Mouse (Mus musculus) layer of hippocampus, postnatal 36 days (tissue): ENCODE results near the gene Flt3. TPM values are rescaled to one million over a fixed set of nuclear protein-coding genes. Genes with fewer than 3 reads are reported as not detected.

Experiments used
- DNase-seq, 2 experiments: peaks; one replicate each; pipeline ENCODE4 v3.0.0; 2022
- total RNA-seq, 2 experiments: library from RNA; stranded (reverse); gene quantifications; 2 replicates each; pipeline ENCODE4 v1.2.3; 2021

Gene Flt3
- total RNA-seq, 2 experiments from 2014 or later, result 8.5 to 9.8 TPM

DNA sequence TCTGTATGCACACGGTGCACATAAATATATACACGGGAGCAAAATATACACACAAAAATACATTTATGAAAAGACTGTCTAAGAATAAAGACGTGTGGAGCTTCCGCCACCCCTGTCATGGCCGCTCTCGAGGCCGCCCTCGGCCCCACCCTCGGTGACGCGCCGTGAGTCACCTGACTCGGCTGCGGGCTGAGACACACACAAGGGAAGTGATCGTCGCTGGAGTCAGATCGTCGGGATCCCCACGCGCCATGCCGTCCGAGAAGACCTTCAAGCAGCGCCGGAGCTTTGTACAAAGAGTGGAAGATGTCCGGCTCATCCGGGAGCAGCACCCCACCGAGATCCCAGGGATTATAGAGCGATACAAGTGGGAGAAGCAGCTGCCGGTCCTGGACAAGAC is 8.4 kb upstream of the Flt3 start:
- no peak for DNase-seq

DNA sequence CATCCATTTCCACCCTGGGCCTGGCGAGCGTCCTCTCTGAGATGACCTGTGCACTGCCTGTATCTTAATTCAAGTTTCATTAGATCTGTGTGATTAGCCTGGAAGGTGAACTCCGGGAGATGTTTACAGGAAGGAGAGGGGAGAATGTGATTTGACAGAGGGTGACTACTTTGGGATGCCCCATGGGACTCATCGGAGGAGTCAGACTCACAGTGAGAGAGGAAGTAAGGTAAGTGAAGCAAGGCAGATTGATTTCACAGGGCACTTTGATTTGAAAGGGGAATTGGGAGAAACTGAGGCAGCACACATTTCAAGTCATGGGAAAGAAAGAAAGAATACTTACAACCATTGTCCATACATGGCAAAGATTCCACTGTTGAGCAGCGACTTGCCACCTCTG is 5.8 kb upstream of the Flt3 start:
- no peak for DNase-seq

DNA sequence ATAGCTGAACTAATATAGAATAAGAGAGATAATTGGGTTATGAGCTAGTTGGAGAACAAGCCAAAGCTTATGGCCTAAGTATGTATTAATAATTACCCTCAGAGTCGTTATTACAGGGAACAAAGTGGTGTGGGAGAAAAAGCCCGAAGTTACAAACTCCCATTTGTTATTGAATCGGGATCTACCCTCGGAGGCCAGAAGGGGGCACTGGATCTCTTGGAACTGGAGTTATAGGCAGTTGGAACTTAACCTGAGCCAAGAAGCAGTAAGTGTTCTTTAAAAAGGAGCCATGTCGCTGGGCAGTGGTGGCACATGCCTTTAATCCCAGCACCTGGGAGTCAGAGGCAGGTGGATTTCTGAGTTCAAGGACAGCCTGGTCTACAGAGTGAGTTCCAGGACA is 2.2 kb upstream of the Flt3 start:
- peak in 1 of 2 experiments; percentile 33 for DNase-seq

DNA sequence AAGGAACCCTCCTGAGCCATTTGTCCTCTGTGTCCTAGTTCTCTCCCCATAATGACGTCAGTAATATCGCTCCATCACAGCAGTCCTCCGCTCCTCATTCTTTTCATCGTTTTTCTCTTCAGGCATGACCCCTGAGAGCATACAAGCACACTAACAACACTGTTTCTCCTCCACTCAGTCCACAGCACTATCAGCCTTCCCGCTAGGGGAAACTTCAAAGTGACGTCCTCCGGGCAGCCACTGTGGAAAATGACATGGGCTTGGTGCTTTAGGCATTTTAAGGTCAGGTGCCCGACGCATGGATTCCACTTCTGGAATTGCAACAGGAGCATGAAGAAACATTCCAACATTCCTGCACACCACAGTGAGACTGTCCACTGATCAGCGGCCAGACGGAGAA is 735 bp upstream of the Flt3 start:
- DNase-seq, result peak in 1 of 2 experiments; percentile 3

DNA sequence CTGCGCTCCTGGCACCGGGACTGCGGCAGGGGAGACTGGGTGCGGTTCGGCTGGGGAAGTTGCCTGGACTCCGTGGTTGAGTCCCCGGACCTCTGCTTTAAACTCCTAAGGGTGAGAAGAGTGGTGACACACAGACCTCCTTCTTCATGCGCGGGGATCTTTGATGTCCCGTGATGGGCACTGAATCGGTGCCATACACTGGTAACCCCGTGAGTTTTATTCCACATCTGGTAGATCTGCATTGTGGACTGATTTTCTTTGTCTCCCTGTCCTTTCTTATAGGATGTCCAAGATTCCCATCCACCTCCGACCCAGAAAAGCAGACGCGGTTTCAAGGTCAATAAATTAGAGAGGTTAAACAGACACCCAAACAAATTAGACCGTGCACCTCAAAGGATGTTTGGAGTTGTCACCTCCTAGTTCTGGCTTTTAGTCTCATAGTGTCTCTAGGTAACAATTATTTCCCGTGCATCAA is 253 bp upstream of the Flt3 start:
- DNase-seq, result no peak

DNA sequence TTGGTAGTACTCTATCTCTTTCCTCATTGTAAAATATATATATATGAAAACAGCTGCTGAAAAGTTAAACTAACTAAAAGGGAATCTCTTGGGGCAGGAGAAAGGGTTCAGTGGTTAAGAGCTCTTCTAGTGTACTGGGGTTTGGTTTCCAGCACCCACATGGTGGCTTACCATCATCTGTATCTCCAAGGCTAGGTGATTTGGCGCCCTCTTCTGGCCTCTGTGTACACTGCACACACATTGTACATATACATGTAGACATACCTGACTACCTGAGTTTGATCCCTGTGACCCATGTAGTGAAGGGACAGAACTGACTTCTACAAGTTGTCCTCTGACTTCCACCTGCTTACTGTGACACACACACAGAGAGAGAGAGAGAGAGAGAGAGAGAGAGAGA is 5.2 kb downstream of the Flt3 start:
- no peak for DNase-seq

DNA sequence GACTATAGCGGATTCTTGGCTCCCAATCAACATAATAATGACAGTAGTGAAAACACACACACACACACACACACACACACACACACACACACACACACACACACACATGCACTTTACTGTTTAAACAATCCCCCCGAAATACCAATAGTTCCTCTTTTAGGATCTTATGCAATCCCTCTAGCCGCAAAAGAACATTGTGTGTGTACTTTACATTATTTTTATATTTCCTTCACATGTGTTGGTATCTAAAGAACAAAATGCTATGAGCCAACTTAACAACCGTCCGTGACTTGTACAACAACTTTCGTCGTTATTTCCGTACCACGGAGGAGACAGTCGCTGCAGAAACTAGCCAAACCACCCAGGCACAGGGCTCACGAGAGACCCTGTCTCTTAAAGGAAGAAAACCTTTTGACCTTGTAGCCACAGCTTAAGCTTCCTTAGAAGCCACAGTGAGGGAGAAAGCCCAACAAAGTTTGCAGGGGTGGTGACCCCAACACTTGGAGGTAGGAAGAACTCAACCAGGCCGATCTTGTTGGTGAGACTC is 7.5 kb downstream of the Flt3 start:
- DNase-seq, result no peak

DNA sequence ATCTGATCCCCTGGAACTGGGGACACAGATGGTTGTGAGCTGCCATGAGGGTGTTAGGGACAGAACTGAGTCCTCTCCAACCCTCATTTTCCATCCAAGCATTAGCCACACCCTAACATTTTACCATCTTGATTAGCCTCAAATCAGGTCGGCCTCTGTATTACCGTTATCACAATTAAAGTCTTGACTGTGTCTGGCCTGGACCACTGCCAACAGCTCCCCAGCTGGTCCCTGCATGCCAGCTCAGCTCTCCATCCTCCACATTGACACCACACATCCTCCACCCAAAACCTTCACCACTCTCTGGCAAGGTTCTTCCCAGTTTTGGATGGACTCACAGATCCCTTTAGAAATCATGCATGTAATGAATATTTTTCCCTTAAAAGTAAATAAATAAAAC is 9.5 kb downstream of the Flt3 start:
- DNase-seq, result no peak

DNA sequence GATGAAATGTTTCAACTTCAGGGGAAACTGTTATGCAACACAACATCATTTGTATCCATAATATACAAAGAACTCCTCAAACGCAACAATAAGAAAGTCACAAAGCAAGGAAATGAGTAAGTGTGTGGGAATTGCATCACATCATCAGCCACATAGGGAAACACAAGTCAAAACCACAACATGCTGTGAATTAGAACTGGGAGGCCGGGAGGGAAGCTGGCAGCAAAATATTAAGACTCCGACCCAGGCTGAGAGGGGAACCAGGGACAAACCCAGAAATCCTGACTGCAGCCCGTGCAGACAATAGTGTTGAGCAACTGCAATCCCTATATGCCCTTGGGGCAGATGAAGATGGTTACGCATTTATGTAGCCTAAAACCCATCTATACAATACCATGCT is 11.2 kb downstream of the Flt3 start:
- no peak for DNase-seq

DNA sequence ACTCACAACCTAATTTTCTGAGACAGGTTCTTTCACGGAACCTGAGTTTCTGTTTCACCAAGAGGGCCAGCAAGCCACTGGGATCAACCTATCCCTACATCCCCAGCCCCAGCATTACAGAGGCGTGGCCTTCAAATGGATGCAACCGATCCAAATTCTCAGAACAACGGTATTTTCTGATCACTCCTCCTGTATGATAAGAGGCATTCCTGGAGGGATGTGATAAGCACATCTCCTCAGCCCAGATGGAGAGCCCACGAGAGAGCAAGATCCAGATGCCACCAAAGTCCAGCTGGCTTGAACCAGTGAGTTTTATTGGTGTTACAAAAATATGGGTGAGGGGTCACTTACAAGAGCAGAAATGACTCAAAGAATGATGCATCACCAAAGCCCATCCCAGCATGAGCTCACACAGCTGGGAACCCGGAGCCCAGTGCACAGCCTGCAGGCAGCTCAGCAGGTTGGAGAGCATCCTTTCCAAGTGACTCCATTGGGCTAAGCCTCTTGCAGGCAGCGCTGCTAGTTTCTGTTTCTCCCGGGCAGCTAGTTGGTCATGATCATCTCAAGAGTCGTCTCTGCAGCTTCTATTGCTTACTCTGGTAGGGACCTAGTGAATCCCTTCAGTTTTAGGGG is 11.8 kb downstream of the Flt3 start:
- DNase-seq, result no peak

DNA sequence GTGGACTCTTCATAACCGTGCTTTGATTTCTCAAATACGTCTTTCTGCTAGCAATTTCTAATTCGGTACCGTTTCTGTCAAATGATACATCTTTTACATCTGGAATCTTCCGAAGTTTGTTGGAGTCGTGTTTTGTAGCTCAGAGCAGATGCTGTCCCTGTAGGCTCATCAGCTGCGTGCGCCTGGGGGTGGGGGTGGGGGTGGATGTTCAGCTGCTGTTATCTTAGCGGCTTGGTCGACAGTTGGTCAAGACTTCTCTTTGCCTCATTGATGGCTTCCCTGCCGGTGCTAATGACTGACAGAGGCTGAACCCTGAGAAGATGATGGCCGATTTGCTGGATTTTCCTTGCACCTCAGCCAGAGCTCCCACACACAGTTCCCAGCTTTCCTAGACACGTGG is 13.4 kb downstream of the Flt3 start:
- DNase-seq, result no peak

DNA sequence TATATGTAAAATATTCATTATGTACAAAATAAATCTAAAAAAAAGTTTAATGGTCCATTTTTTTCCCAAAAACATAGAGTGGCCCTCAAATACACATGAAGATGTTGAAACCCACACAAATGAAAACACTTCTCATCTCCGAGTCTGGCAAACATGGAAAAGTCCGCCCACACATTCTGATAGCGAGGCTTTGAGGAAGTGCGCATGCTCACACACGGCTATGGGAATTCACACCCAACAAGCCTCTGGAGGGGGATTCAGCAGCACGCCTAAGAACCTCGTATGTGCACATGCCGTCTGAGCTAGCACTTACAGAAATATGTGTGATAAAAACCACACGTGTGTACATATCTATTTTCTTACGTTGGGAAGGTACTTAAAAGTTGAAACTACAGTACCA is 18.9 kb downstream of the Flt3 start:
- peak; percentile 40 to 41 for DNase-seq

DNA sequence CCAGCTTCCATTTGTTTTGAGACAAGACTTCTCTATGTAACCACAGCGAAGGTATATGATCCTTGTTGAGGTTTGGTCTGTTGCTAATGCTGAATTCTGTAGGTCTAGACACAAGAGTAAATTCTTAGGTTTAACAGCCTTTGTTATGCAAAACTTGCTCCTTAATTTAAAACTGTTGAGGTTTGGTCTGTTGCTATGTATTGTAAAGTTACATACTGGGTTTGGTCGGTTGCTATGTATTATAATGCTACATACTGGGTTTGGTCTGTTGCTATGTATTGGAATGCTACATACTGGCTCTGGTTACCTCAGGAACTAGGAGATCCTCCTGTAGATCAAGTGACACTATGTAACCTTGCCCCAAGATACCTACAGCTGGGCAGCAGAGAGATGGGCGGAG is 20.8 kb downstream of the Flt3 start:
- no peak for DNase-seq

DNA sequence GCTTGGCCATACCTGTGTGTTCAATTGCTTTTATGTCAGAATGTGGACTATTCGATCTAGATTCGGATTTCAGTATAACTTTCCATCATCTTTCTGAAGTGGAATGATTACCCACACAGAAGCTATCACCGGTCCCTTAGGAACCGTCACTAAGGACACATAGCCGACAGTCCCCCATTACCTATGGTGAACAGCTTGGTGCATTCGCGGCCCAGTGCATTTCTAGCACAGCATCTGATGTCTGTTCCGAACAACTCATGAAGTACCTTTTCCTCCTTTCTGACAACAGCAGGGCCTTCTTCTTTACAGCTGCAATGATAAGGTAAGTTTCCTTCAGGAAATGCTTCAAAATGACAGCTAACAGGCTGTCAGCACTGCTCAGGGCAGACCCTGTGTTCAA is 30.0 kb downstream of the Flt3 start:
- no peak for DNase-seq

DNA sequence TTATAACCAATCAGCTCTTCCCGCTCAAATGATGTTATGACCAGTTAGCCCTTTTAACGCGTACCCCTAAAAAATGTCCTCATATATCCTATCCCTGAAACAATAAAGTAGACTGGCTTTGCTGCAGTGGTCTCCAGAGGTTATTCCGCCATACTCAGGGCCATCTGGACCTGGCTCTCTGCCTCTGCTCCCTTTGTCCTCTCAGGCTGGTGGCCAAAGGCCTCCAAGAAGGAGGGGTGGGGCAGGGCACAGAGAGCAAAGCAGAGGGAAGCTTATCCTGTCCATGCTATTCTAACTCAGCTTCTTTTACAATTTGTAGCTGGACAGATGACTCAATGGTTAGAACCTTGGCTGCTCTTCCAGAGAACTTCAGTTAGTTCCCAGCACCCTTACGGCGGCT is 32.1 kb downstream of the Flt3 start:
- no peak for DNase-seq

DNA sequence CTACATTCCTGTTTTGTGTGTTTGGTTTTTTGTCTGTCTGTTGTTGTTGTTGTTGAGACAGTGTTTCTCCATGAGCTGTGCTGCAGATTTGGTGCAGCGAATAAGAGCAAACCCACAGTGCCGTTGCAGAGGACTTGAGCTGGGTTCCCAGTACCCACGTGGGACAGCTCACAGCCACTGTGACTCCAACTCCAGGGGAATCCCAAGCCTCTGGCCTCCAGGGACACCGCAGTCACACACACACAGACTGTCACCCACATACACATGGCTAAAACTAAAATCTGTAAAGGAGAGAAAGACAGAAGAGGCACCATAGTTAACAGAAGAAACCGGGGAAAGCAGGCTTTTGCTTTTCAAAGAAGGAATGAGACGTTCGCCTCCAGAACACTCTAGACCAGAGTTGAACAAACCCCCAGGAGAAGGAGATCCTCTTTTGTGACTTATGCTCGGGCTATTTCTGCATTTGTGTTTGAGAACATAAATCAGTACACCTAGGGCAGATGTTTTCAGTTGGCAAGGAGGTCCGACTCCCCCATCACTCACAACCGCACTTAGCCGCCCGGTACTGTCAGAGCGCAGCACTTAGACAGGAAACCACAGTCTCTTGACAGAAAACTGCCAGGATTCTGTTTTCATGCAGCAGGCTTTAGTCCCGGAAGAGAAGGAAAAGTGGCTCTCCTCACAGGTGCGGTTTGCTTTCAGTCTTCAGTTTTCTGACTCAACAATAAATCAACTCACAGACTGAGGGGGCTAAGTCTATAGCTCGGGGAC is 34.1 kb downstream of the Flt3 start:
- no peak for DNase-seq

DNA sequence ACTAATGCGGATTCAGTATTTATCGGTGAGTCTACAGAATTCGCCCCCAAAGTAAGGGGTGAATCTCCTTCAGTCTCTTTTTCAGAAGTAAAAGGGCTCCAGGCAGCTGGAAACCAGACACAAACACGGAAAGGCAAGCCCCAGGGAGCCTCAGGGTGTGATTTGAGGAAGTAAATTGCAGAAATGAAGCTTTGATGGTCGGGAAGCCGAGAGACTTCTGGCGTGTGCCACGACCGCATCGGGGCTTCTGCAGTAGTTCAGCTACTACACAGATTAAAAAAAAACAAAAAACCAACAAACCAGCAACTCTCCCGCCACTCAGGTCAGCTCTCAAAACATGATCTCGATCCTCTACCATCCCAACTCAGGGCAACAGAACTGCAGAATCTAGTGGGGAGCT is 37.2 kb downstream of the Flt3 start:
- DNase-seq, result no peak

DNA sequence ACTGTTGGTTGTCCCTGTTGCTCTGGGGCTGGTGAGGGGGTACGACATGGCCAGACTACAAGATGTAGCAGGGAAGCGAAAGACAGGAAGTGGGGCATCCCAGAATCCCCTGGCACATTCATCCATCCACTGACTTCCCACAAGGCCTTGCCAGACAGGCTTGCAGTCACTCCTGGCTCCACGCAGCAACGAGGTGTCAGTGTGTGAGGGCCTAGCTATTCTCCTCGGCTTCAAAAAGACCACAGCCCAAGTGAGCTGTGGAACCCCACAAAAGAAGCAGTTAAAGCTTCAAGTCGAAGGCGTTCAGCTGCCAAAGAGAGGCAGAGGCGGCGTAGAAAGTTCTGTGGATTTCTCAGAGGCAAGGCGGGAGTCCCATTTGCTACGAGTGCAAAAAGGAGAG is 41.8 kb downstream of the Flt3 start:
- no peak for DNase-seq

DNA sequence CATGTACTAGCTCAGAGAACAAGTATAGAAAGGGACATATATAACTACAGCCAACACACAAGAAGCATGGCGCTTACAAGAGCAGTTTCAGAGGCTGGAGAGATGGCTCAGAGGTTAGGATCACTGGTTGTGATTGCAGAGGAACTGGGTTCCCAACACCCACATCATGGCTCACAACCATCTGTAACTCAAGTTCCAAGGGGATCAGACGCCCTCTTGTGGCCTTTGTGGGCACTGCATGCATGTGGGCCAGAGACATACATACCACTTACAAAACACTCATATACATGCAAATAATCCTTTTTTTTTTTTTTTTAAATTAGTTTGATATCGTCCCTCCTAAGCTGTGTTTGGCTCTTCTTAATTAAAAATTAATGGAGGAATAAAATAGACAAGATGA is 42.8 kb downstream of the Flt3 start:
- no peak for DNase-seq

DNA sequence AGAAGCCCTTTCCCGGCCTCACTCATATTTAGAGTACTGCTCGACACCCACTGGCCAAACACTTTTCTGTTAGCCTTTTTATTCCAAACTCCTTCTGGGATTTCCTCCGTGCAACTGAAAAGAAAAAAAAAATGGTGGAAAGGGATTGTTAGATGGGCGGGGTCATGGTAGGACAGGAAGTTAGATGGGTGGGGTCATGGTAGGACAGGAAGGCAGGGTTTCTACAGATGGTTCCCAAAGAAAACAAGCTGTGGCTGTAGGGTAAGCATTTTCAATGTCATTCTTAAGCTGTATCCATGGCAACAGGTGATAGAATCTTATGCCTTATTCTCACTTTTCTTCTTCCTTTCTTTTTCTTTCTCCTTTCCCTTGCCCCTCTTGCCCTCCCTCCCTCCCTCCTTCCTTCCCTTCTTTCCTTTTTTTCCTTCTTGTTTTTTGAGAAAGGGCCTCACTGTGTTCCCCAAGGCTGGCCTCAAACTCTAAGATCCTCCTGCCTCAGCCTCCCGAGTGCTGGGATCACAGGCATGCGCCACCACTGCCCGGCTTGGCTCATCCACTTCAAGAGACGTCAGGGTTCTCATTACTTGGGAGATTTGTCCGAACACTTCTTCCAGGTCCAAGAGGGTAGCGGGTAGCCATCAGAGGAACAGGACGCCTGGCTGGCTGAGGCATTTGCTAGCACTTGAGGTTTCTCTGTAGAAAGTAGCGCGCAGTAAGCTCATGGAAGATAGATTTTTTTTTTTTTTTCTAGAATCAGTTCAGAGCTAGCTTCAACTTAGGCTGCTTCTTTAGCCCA is 43.8 kb downstream of the Flt3 start:
- no peak for DNase-seq

DNA sequence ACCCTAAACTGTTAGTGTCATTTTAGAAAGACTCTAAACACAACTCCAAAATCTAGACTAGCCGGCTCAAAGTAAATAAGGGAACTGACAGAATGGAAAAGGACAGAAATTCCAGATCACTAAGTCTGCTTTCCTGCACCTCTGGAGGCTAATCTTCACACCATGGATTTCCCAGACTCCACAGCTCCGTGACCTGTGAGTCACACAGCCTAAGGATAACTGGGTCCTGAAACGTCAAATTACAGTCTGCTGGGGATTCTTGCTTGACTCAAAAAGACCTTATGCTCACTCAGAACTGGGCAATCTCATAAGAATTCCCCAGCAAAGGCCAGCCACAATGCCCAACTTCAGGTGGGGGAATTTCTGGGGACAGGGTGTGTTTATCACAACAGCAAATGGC is 44.5 kb downstream of the Flt3 start:
- DNase-seq, result no peak

DNA sequence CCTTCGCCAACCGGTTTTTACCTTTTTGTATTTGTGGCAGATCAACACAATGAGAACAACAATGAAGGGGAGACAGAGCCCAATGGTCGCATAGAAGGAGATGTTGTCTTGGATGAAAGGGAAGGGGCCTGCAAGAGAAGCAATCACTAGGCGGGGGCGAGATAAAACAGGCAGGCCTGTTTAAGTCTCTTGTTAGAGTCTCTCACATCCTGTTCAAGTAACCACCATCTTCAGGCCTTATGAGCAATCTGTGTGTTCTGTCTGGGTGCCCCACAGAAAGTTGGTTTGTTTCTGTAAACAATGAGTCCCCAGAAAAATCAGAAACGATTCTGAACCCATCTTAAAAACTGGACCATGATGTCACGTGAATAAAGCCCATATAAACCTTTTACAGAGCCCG is 45.3 kb downstream of the Flt3 start:
- no peak for DNase-seq

DNA sequence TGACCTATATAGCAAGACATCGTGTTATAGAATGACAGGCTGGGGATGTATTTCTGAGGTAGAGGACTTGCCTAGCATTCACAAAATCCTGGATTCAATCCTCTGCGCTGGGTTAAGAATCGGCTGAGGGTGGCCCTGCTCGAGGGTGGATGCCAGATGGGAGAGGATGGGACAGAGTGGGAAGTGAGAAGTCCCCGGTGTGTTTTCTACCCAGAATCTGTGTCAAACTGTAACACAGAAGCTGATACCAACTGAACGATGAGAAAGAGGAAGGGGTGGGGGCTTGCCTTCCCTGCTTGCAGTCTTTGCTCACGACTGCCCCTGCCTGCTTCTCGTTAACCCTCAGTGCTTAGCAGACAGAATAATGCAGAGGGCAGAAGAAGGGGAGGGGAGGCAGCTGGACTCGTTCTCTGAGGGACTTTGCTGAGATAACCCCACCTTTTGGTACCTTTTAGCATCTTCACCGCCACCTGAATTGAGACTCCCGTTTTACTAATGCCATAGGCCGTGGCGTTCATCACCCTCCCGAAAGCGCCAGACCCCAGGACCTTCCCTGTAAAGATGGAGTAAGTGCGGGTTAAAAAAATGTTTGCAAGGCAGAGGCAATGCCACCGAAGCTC is 46.0 kb downstream of the Flt3 start:
- DNase-seq, result peak; percentile 73 to 74
